Mouse (Mus musculus): Measurements from ENCODE around the gene Atp2c1. TPM values are rescaled to one million over a fixed set of nuclear protein-coding genes. Genes with fewer than 3 reads are reported as not detected.

The Atp2c1 gene
- polyA plus RNA-seq, 1 experiment from 2014 or later = 118 TPM

GRCm38 (mm10) chr9:105379533-105380145 lies 147.5 kb downstream of the Atp2c1 start:
- DNase-seq (ENCODE audit: low spot score) (peak; percentile 50), ATAC-seq (ENCODE audit: low FRiP score) (peak; percentile 87)
- Histone ChIP-seq H3K36me3 (replicated peaks; ENCODE audit: control insufficient read depth, insufficient read depth) (no peaks in the 10 kb centered on the region), H3K27me3 (ENCODE audit: control insufficient read depth, insufficient read depth, low read length) (no peaks in the 10 kb centered on the region), H3K9me3 (ENCODE audit: control insufficient read depth, low read length) (no peaks in the 10 kb centered on the region), H3K4me2 (replicated peaks) (peak overlapping the region; percentile 13; the same call in 1 of the 2 replicates), H3K4me1 (replicated peaks; ENCODE audit: control insufficient read depth, insufficient read depth, low read length) (peaks cover 8% of the 10 kb centered on the region), H3K27ac (peak overlapping the region; percentile 64), H3K9ac (no peak overlapping the region; the same call in 1 of the 2 replicates), H3K4me3 (replicated peaks; ENCODE audit: low read length) (no peak overlapping the region)
- 34% methylated on average over 8 of the region's 8 CpGs for WGBS

GRCm38 (mm10) chr9:105377622-105378021 lies 149.5 kb downstream of the Atp2c1 start:
- H3K36me3 ChIP-seq (replicated peaks; ENCODE audit: control insufficient read depth, insufficient read depth) = no peaks in the 10 kb centered on the region
- ATAC-seq (ENCODE audit: low FRiP score) = no peak
- H3K9me3 ChIP-seq (ENCODE audit: control insufficient read depth, low read length) = no peaks in the 10 kb centered on the region
- WGBS = 68% methylated on average over 3 of the region's 3 CpGs
- H3K9ac ChIP-seq = no peak overlapping the region
- no peak overlapping the region for H3K4me3 ChIP-seq (replicated peaks; ENCODE audit: low read length)
- no peak overlapping the region for H3K4me2 ChIP-seq (replicated peaks)
- H3K27me3 ChIP-seq (ENCODE audit: control insufficient read depth, insufficient read depth, low read length) = no peaks in the 10 kb centered on the region
- no peak for DNase-seq (ENCODE audit: low spot score)
- no peak overlapping the region for H3K27ac ChIP-seq
- H3K4me1 ChIP-seq (replicated peaks; ENCODE audit: control insufficient read depth, insufficient read depth, low read length) = peaks cover 8% of the 10 kb centered on the region

GRCm38 (mm10) chr9:105376954-105377530 lies 150.1 kb downstream of the Atp2c1 start:
- ATAC-seq (ENCODE audit: low FRiP score) (no peak), DNase-seq (ENCODE audit: low spot score) (peak; percentile 60)
- WGBS = 75% methylated on average over 7 of the region's 7 CpGs

GRCm38 (mm10) chr9:105376411-105376810 lies 150.7 kb downstream of the Atp2c1 start:
- peaks cover 8% of the 10 kb centered on the region for H3K4me1 ChIP-seq (replicated peaks; ENCODE audit: control insufficient read depth, insufficient read depth, low read length)
- H3K9ac ChIP-seq = no peak overlapping the region
- H3K36me3 ChIP-seq (replicated peaks; ENCODE audit: control insufficient read depth, insufficient read depth) = no peaks in the 10 kb centered on the region
- DNase-seq (ENCODE audit: low spot score) = no peak
- ATAC-seq (ENCODE audit: low FRiP score) = no peak
- H3K27me3 ChIP-seq (ENCODE audit: control insufficient read depth, insufficient read depth, low read length) = no peaks in the 10 kb centered on the region
- 69% methylated on average over 7 of the region's 7 CpGs for WGBS
- no peak overlapping the region for H3K27ac ChIP-seq
- no peak overlapping the region for H3K4me2 ChIP-seq (replicated peaks)
- H3K9me3 ChIP-seq (ENCODE audit: control insufficient read depth, low read length) = no peaks in the 10 kb centered on the region
- no peak overlapping the region for H3K4me3 ChIP-seq (replicated peaks; ENCODE audit: low read length)

More at GRCm38 (mm10) chr9:105376954-105377530, 150.1 kb downstream of the Atp2c1 start:
- Histone ChIP-seq H3K36me3 (replicated peaks; ENCODE audit: control insufficient read depth, insufficient read depth) (no peaks in the 10 kb centered on the region), H3K4me1 (replicated peaks; ENCODE audit: control insufficient read depth, insufficient read depth, low read length) (peaks cover 8% of the 10 kb centered on the region), H3K4me3 (replicated peaks; ENCODE audit: low read length) (no peak overlapping the region), H3K9ac (no peak overlapping the region), H3K9me3 (ENCODE audit: control insufficient read depth, low read length) (no peaks in the 10 kb centered on the region), H3K27me3 (ENCODE audit: control insufficient read depth, insufficient read depth, low read length) (no peaks in the 10 kb centered on the region), H3K4me2 (replicated peaks) (no peak overlapping the region), H3K27ac (no peak overlapping the region)

- Histone ChIP-seq H3K4me2 (replicated peaks) (no peak overlapping the region), H3K4me1 (replicated peaks; ENCODE audit: control insufficient read depth, insufficient read depth, low read length) (no peaks in the 10 kb centered on the region)
Measured at GRCm38 (mm10) chr9:105374361-105374760, 152.8 kb downstream of the Atp2c1 start.

GRCm38 (mm10) chr9:105368605-105369004 lies 158.5 kb downstream of the Atp2c1 start:
- no peak overlapping the region for H3K4me3 ChIP-seq (replicated peaks; ENCODE audit: low read length)
- WGBS = 86% methylated on average over 3 of the region's 3 CpGs
- no peaks in the 10 kb centered on the region for H3K36me3 ChIP-seq (replicated peaks; ENCODE audit: control insufficient read depth, insufficient read depth)
- H3K4me2 ChIP-seq (replicated peaks) = no peak overlapping the region
- no peaks in the 10 kb centered on the region for H3K27me3 ChIP-seq (ENCODE audit: control insufficient read depth, insufficient read depth, low read length)
- no peaks in the 10 kb centered on the region for H3K9me3 ChIP-seq (ENCODE audit: control insufficient read depth, low read length)
- DNase-seq (ENCODE audit: low spot score) = no peak
- H3K27ac ChIP-seq = no peak overlapping the region
- H3K4me1 ChIP-seq (replicated peaks; ENCODE audit: control insufficient read depth, insufficient read depth, low read length) = no peaks in the 10 kb centered on the region
- ATAC-seq (ENCODE audit: low FRiP score) = no peak
- no peak overlapping the region for H3K9ac ChIP-seq

More at GRCm38 (mm10) chr9:105374361-105374760, 152.8 kb downstream of the Atp2c1 start:
- H3K9me3 ChIP-seq (ENCODE audit: control insufficient read depth, low read length) = no peaks in the 10 kb centered on the region
- H3K9ac ChIP-seq = no peak overlapping the region
- no peak overlapping the region for H3K27ac ChIP-seq
- 46% methylated on average over 5 of the region's 5 CpGs for WGBS
- H3K36me3 ChIP-seq (replicated peaks; ENCODE audit: control insufficient read depth, insufficient read depth) = no peaks in the 10 kb centered on the region
- H3K4me3 ChIP-seq (replicated peaks; ENCODE audit: low read length) = no peak overlapping the region
- DNase-seq (ENCODE audit: low spot score) (no peak), ATAC-seq (ENCODE audit: low FRiP score) (no peak)
- H3K27me3 ChIP-seq (ENCODE audit: control insufficient read depth, insufficient read depth, low read length) = no peaks in the 10 kb centered on the region

GRCm38 (mm10) chr9:105366199-105366598 lies 160.9 kb downstream of the Atp2c1 start:
- WGBS = 91% methylated on average over 4 of the region's 4 CpGs
- H3K9me3 ChIP-seq (ENCODE audit: control insufficient read depth, low read length) = no peaks in the 10 kb centered on the region
- H3K36me3 ChIP-seq (replicated peaks; ENCODE audit: control insufficient read depth, insufficient read depth) = no peaks in the 10 kb centered on the region
- no peak overlapping the region for H3K27ac ChIP-seq
- H3K27me3 ChIP-seq (ENCODE audit: control insufficient read depth, insufficient read depth, low read length) = no peaks in the 10 kb centered on the region
- H3K9ac ChIP-seq = no peak overlapping the region
- no peak overlapping the region for H3K4me2 ChIP-seq (replicated peaks)
- ATAC-seq (ENCODE audit: low FRiP score) = no peak
- no peak overlapping the region for H3K4me3 ChIP-seq (replicated peaks; ENCODE audit: low read length)
- no peak for DNase-seq (ENCODE audit: low spot score)
- no peaks in the 10 kb centered on the region for H3K4me1 ChIP-seq (replicated peaks; ENCODE audit: control insufficient read depth, insufficient read depth, low read length)

GRCm38 (mm10) chr9:105363520-105364231 lies 163.4 kb downstream of the Atp2c1 start:
- WGBS = 56% methylated on average over 5 of the region's 5 CpGs
- no peak for ATAC-seq (ENCODE audit: low FRiP score)
- peak; percentile 60 for DNase-seq (ENCODE audit: low spot score)

GRCm38 (mm10) chr9:105362181-105362580 lies 164.9 kb downstream of the Atp2c1 start:
- Histone ChIP-seq H3K4me3 (replicated peaks; ENCODE audit: low read length) (no peak overlapping the region), H3K27ac (no peak overlapping the region), H3K27me3 (ENCODE audit: control insufficient read depth, insufficient read depth, low read length) (no peaks in the 10 kb centered on the region), H3K9me3 (ENCODE audit: control insufficient read depth, low read length) (no peaks in the 10 kb centered on the region), H3K36me3 (replicated peaks; ENCODE audit: control insufficient read depth, insufficient read depth) (no peaks in the 10 kb centered on the region), H3K4me1 (replicated peaks; ENCODE audit: control insufficient read depth, insufficient read depth, low read length) (no peaks in the 10 kb centered on the region), H3K9ac (no peak overlapping the region), H3K4me2 (replicated peaks) (no peak overlapping the region)
- WGBS = 72% methylated on average over 2 of the region's 2 CpGs
- no peak for ATAC-seq (ENCODE audit: low FRiP score)
- no peak for DNase-seq (ENCODE audit: low spot score)

More at GRCm38 (mm10) chr9:105363520-105364231, 163.4 kb downstream of the Atp2c1 start:
- Histone ChIP-seq H3K4me2 (replicated peaks) (no peak overlapping the region), H3K9ac (no peak overlapping the region), H3K27ac (no peak overlapping the region), H3K36me3 (replicated peaks; ENCODE audit: control insufficient read depth, insufficient read depth) (no peaks in the 10 kb centered on the region), H3K27me3 (ENCODE audit: control insufficient read depth, insufficient read depth, low read length) (no peaks in the 10 kb centered on the region), H3K4me1 (replicated peaks; ENCODE audit: control insufficient read depth, insufficient read depth, low read length) (no peaks in the 10 kb centered on the region), H3K4me3 (replicated peaks; ENCODE audit: low read length) (no peak overlapping the region), H3K9me3 (ENCODE audit: control insufficient read depth, low read length) (no peaks in the 10 kb centered on the region)

Measured in hindbrain, embryonic 14.5 days (tissue).